Mouse (Mus musculus) heart, postnatal 25 days (tissue): ENCODE results near the gene 2810408A11Rik. TPM values are rescaled to one million over a fixed set of nuclear protein-coding genes. Genes with fewer than 3 reads are reported as not detected.

Source experiments
- DNase-seq: peaks from one replicate; pipeline ENCODE4 v3.0.0; 2022; ENCODE audit warnings: low spot score
- intact Hi-C: fragments of 180-260 bp; cut with DNase I; formaldehyde crosslinking; loops from one replicate; pipeline ENCODE4 v1.15.1; 2025
- total RNA-seq, 2 experiments: library from RNA; stranded (reverse); gene quantifications; 2 replicates each; pipeline ENCODE4 v1.2.3; 2021

2810408A11Rik gene
- total RNA-seq: under 1 TPM; 0.17 to 0.23 TPM

- peak; percentile 87 for DNase-seq
- intact Hi-C loops: no loop called here
These were observed at the start of gene 2810408A11Rik, which contains the start of gene Neurl4 for GRCm38 (mm10) chr11:69900471-69901405. TSS of gene 2810408A11Rik (minus strand) at chr11:69900987. TSS of gene Neurl4 (plus strand) at chr11:69901072.

GRCm38 (mm10) chr11:69948763-69949150 is 48.0 kb upstream of the 2810408A11Rik start:
- intact Hi-C loops: loop anchor here (1.0 kb wide), 1 partner anchor 14 kb away; no protein-coding TSS in a partner anchor
- DNase-seq: peak; percentile 72

- intact Hi-C loops: no loop called here
- DNase-seq: peak; percentile 85
These were observed 47.4 kb upstream of the 2810408A11Rik start, which contains the start of gene Slc2a4 for GRCm38 (mm10) chr11:69948066-69948762. TSS of gene Slc2a4 (minus strand) at chr11:69948188.

GRCm38 (mm10) chr11:69947337-69948065 is 46.7 kb upstream of the 2810408A11Rik start:
- DNase-seq: peak; percentile 33
- intact Hi-C loops: no loop called here

GRCm38 (mm10) chr11:69945997-69946891 is 45.5 kb upstream of the 2810408A11Rik start:
- no peak for DNase-seq
- intact Hi-C loops: no loop called here

GRCm38 (mm10) chr11:69945216-69945615 is 44.4 kb upstream of the 2810408A11Rik start:
- intact Hi-C loops: no loop called here
- no peak for DNase-seq

- no peak for DNase-seq
These were observed 40.2 kb upstream of the 2810408A11Rik start for GRCm38 (mm10) chr11:69940962-69941361.

GRCm38 (mm10) chr11:69939731-69940130 is 38.9 kb upstream of the 2810408A11Rik start:
- intact Hi-C loops: loop anchor here (10.0 kb wide), 1 partner anchor 275 kb away; the partner anchor contains the start of gene Slc16a11
- DNase-seq: no peak

More at GRCm38 (mm10) chr11:69940962-69941361, 40.2 kb upstream of the 2810408A11Rik start:
- intact Hi-C loops: no loop called here

- no peak for DNase-seq
- intact Hi-C loops: loop anchor here (10.0 kb wide), 1 partner anchor 276 kb away; the partner anchor contains the start of gene Slc16a11
These were observed 38.4 kb upstream of the 2810408A11Rik start for GRCm38 (mm10) chr11:69939181-69939580.

- intact Hi-C loops: loop anchor here (10.0 kb wide), 1 partner anchor 276 kb away; the partner anchor contains the start of gene Slc16a11
- no peak for DNase-seq
These were observed 37.7 kb upstream of the 2810408A11Rik start for GRCm38 (mm10) chr11:69938401-69938979.

- no peak for DNase-seq
- intact Hi-C loops: loop anchor here (10.0 kb wide), 1 partner anchor 277 kb away; the partner anchor contains the start of gene Slc16a11
These were observed 37.0 kb upstream of the 2810408A11Rik start for GRCm38 (mm10) chr11:69937834-69938233.

GRCm38 (mm10) chr11:69937385-69937784 is 36.6 kb upstream of the 2810408A11Rik start:
- intact Hi-C loops: loop anchor here (10.0 kb wide), 1 partner anchor 277 kb away; the partner anchor contains the start of gene Slc16a11
- DNase-seq: peak; percentile 35

- intact Hi-C loops: loop anchor here (10.0 kb wide), 1 partner anchor 278 kb away; the partner anchor contains the start of gene Slc16a11
These were observed 36.0 kb upstream of the 2810408A11Rik start for GRCm38 (mm10) chr11:69936714-69937347.

GRCm38 (mm10) chr11:69936156-69936555 is 35.4 kb upstream of the 2810408A11Rik start:
- intact Hi-C loops: loop anchor here (10.0 kb wide), 1 partner anchor 279 kb away; the partner anchor contains the start of gene Slc16a11
- no peak for DNase-seq

More at GRCm38 (mm10) chr11:69936714-69937347, 36.0 kb upstream of the 2810408A11Rik start:
- no peak for DNase-seq

GRCm38 (mm10) chr11:69935137-69935879 is 34.5 kb upstream of the 2810408A11Rik start, which contains the start of gene Ybx2:
TSS of gene Ybx2 (plus strand) at chr11:69935796.
- DNase-seq: peak; percentile 72
- intact Hi-C loops: loop anchor here (10.0 kb wide), 1 partner anchor 279 kb away; the partner anchor contains the start of gene Slc16a11

GRCm38 (mm10) chr11:69934681-69935080 is 33.9 kb upstream of the 2810408A11Rik start:
- DNase-seq: no peak
- intact Hi-C loops: loop anchor here (1.0 to 10.0 kb wide), 3 partner anchors 15 to 280 kb away; partner anchors contain the start of gene Slc16a11
